Mouse (Mus musculus) embryonic facial prominence, embryonic 13.5 days (tissue): ENCODE measurements at regions not wholly inside any gene's neighbourhood (a gene's known extent, or its start where the extent isn't known, plus 50 kb on each side); places are given as distances from the start of the nearest gene placed in this dataset.
A peak's percentile ranks its signal among the peaks of the same experiment; 100 is the strongest.
"Not testable (repeated sequence)": the region's sequence is repeated elsewhere in the genome, so short reads cannot be mapped to it uniquely, and the experiment has no call there.

Experiments
- ATAC-seq: fragments of 200-750 bp; cut with Nextera tagmentation; 2 replicates; pipeline ENCODE4 v1.8.0; 2017; ENCODE audit warnings: low read depth; ENCODE audit not compliant: insufficient number of reproducible peaks, insufficient read depth, low FRiP score, low TSS enrichment
- H3K27ac ChIP-seq: fragments of 300-500 bp; sonication (generic); 2 replicates; pipeline ENCODE4 v1.5.1; 2015; ENCODE audit warnings: moderate library complexity, mild to moderate bottlenecking, inconsistent platforms
- H3K27me3 ChIP-seq: fragments of 300-500 bp; sonication (generic); 2 replicates; pipeline ENCODE4 v1.6.1; 2015; ENCODE audit warnings: mild to moderate bottlenecking, inconsistent platforms
- H3K36me3 ChIP-seq: fragments of 300-500 bp; sonication (generic); 2 replicates; pipeline ENCODE4 v1.6.1; 2015; ENCODE audit warnings: mild to moderate bottlenecking, inconsistent platforms
- H3K4me1 ChIP-seq: fragments of 300-500 bp; sonication (generic); 2 replicates; pipeline ENCODE4 v1.6.1; 2015; ENCODE audit warnings: inconsistent platforms
- H3K4me2 ChIP-seq: fragments of 300-500 bp; sonication (generic); 2 replicates; pipeline ENCODE4 v1.6.1; 2015; ENCODE audit warnings: moderate library complexity, mild to moderate bottlenecking, inconsistent platforms
- H3K4me3 ChIP-seq: fragments of 300-500 bp; sonication (generic); 2 replicates; pipeline ENCODE4 v1.5.1; 2015; ENCODE audit warnings: mild to moderate bottlenecking, inconsistent platforms
- H3K9ac ChIP-seq: fragments of 300-500 bp; sonication (generic); 2 replicates; pipeline ENCODE4 v1.6.1; 2015; ENCODE audit warnings: mild to moderate bottlenecking, inconsistent platforms
- H3K9me3 ChIP-seq: fragments of 300-500 bp; sonication (generic); 2 replicates; pipeline ENCODE4 v1.6.1; 2016; ENCODE audit warnings: inconsistent platforms
- WGBS: fragments of 180-500 bp; shearing (Covaris S2); methylation state at CpG from one replicate; pipeline ENCODE4 v1.1.7; 2015; ENCODE audit warnings: mixed read lengths; 5-methylcytosine and 5-hydroxymethylcytosine counted together

DNA sequence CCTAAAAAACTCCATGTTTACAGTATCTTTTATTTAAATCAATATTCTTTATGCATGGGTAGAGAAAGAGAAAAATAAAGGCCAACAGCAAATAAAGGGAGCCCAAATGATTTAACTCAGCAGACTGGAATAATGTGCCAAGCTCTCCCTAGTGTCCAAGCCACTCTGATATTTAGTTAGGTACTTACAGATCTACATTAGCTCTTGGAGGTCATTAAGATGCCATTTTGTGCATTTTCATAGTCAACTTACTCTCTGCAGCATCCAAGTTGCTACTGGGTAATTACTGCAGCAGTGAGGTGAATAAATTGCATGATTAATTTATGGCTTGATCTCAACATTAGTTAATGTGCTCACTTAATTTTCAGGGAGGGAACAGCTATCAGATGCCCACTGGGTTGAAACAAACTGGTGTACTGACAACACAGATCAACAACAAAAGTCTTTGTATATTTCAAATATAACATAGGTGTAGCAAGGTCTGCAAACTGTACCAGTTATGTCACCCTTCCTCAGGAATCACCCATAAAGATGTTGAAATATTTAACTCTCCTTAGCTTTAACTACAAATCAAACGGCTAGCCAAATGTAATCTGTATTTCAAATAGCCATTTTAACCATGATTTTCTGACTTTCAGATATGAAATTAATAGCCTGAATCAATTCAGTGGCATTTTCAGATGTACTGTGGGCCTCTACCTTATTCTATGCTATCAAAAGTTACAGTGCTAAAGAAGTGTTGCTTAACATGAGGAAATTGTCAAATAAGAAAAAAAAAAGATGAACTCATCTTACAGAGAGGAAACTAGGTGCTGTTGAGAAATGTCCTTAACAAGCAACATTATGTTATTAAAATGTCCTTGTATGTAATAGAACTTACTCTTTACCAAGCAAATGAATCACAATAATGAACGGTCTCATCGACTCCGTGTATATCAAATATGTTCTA lies 163.8 kb upstream of the Hapln1 start:
- 93% methylated on average over 4 of the region's 4 CpGs for WGBS
- Histone ChIP-seq H3K4me3 (no peak overlapping the region), H3K36me3 (no peaks in the 10 kb centered on the region), H3K27ac (no peak overlapping the region), H3K4me2 (no peak overlapping the region), H3K4me1 (no peaks in the 10 kb centered on the region), H3K9ac (no peak overlapping the region), H3K27me3 (no peaks in the 10 kb centered on the region), H3K9me3 (no peaks in the 10 kb centered on the region)
- ATAC-seq, result no peak

DNA sequence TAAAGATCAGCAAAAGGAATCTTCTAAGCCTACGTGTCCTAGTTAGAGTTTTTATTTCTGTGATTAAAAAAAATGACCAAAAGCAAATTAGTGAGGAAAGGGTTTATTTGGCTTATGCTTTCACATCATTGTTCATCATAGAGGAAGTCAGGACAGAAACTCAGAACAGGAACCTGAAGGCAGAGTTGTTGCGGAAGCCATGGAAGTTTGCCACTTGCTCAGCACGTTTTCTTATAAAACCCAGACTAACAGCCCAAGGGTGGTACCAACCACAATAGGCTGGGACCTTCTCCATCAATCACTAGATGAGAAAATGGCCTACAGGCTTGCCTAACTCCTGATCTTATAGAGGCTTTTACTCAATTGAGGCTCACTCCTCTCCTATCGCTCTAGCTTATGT lies 161.2 kb upstream of the Hapln1 start:
- Histone ChIP-seq H3K4me3 (no peak overlapping the region), H3K9ac (no peak overlapping the region), H3K27ac (no peak overlapping the region), H3K27me3 (no peaks in the 10 kb centered on the region), H3K4me2 (no peak overlapping the region), H3K9me3 (no peaks in the 10 kb centered on the region), H3K36me3 (no peaks in the 10 kb centered on the region), H3K4me1 (no peaks in the 10 kb centered on the region)
- 86% methylated on average over 4 of the region's 4 CpGs for WGBS
- no peak for ATAC-seq

DNA sequence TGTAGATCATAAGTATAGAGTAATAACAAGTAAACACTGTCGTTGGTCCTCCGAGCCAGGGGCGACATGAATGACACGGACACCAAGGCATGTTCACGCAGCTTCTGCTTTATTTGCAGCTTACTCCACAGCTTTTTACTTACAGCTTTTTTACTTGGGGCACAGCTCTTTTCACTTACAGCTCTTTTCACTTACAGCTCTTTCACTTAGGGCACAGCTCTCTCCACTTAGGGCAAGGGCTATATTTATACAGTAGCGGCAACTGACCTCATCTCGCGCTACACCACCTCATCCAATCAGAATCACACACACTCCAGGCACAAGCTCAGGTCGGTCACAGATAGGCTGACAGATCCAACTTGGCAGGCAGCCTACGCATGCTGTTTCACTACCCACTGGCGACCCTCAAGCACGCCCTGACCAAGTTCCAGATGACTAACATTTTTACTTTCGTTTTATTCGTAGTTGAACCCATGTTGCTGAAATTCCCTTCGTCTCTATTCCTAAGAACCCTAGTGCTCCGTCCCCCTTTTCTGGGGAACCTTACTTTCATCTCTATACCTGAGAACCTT lies 155.9 kb upstream of the Hapln1 start:
- not testable (repeated sequence) for ATAC-seq, H3K9ac ChIP-seq, H3K4me1 ChIP-seq, H3K27me3 ChIP-seq, H3K9me3 ChIP-seq, H3K4me3 ChIP-seq, H3K27ac ChIP-seq, H3K36me3 ChIP-seq, H3K4me2 ChIP-seq
- 93% methylated on average over 16 of the region's 16 CpGs for WGBS

DNA sequence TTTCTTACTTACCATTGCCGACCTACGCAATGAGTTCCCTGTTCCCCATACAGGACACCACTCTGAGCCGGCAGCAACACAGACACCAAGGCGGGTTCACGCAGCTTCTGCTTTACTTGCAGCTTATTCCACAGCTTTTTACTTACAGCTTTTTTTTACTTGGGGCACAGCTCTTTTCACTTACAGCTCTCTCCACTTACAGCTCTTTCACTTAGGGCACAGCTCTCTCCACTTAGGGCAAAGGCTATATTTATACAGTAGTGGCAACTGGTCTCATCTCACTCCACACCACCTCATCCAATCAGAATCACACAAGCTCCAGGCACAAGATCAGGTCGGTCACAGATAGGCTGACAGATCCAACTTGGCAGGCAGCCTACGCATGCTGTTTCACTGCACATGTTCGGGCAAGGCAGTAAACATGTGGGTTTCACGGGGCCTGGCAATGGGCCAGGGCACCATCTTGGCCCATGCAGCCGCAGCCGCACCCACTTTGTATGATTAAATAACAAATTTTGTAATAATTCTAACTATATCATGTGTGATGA lies 154.9 kb upstream of the Hapln1 start:
- peak overlapping the region; percentile 29; the same call in 1 of the 2 replicates for H3K27ac ChIP-seq
- no peak overlapping the region for H3K4me3 ChIP-seq
- H3K27me3 ChIP-seq, result no peaks in the 10 kb centered on the region
- H3K9ac ChIP-seq, result no peak overlapping the region
- H3K4me1 ChIP-seq, result no peaks in the 10 kb centered on the region
- H3K9me3 ChIP-seq, result no peaks in the 10 kb centered on the region
- ATAC-seq, result no peak
- H3K36me3 ChIP-seq, result no peaks in the 10 kb centered on the region
- no peak overlapping the region for H3K4me2 ChIP-seq
- 68% methylated on average over 11 of the region's 11 CpGs for WGBS

DNA sequence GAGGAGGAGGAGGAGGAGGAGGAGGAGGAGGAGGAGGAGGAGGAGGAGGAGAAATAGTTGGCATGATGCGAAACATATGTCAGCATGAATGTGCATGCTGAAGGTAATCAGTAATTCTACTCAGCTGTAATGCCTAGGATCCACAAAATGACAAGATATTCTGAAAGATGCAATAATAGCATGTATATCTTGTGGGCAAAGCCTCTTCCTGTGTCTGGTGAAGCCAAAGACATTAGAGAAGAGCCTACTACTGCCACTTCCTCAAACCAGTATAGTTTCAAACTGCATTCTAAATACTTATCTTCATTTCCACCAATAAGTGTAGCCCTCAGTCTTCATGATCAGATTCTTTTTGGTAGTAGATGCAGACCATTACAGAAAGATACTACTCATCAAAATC lies 152.2 kb upstream of the Hapln1 start:
- Histone ChIP-seq H3K27ac (no peak overlapping the region), H3K9me3 (no peaks in the 10 kb centered on the region), H3K36me3 (no peaks in the 10 kb centered on the region), H3K4me3 (no peak overlapping the region), H3K4me2 (no peak overlapping the region), H3K27me3 (no peaks in the 10 kb centered on the region), H3K9ac (no peak overlapping the region), H3K4me1 (no peaks in the 10 kb centered on the region)
- 100% methylated on average over 1 of the region's 1 CpGs for WGBS
- ATAC-seq, result no peak

DNA sequence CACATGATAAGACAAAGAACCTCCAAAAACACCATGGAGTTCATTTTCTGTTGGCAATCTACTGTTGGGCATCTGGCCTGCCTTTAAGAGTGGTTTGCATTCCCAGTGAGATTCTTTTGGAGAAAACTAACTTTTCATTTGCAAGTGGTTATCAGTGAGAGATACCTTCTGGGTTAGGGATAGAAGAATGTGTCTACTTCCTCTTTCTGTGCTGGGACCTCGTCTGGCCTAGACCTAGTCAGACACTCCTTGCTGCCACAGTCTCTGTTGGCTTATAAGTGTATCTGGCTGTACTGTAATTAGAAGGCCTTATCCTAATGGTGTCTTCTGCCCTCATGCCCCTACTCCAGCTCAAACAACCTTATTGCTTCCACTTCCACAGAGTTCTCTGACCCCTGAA lies 150.4 kb upstream of the Hapln1 start:
- no peak for ATAC-seq
- Histone ChIP-seq H3K4me1 (no peaks in the 10 kb centered on the region), H3K27ac (no peak overlapping the region), H3K9me3 (no peaks in the 10 kb centered on the region), H3K36me3 (no peaks in the 10 kb centered on the region), H3K4me3 (no peak overlapping the region), H3K9ac (no peak overlapping the region), H3K27me3 (no peaks in the 10 kb centered on the region), H3K4me2 (no peak overlapping the region)
- 50% methylated on average over 1 of the region's 1 CpGs for WGBS

DNA sequence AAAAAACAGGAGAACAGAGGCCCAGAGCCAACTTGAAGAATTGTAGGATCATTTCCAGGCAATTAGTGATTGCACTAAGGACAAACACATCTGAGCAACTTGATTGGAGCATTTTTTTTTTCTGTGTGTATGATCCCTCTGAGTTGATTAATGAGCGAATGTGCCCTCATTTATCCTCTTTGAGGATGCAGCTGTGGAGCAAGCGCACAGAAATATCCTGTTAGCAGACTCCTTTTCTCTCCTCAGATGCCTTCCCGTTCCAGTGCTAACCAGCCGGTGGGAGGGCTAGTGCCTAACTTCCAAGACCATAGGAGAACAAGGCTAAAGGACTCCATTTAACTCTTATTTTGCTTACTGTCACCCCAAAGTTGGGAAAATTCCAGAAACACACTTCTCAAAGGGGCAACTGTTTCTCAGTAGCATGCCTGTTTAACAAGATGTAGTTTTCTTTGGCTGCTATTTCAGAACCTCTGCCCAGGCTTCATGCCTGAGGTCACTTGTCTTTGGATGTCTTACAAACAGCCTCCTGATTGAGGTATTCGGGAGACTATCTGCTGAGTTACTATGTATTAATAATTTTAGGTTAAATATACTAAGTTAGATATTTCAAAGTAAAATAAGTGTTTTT lies 144.8 kb upstream of the Hapln1 start:
- Histone ChIP-seq H3K27ac (0 out of 2 replicates have a peak overlapping the region, but pooled peaks have one; percentile 28), H3K4me3 (no peak overlapping the region), H3K36me3 (no peaks in the 10 kb centered on the region), H3K4me2 (no peak overlapping the region), H3K9ac (no peak overlapping the region), H3K9me3 (no peaks in the 10 kb centered on the region), H3K4me1 (no peaks in the 10 kb centered on the region), H3K27me3 (no peaks in the 10 kb centered on the region)
- no peak for ATAC-seq
- 60% methylated on average over 5 of the region's 5 CpGs for WGBS

DNA sequence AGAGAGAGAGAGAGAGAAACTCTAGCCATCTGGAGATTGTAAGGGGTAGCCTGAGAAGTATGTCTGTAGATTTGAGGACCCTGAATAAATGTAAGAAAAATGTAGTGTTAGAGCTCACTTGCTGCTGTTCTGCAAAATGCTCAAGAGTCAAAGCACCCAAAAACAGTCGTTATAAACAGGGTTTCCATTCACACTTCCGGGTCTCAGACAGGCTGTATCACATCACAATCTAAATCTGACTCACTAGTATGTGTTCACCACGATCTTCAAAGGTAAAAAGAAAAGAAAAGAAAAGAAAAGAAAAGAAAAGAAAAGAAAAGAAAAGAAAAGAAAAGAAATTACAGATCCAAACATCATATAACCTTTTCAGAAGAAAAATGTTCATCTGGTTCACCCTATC lies 143.7 kb upstream of the Hapln1 start:
- no peaks in the 10 kb centered on the region for H3K27me3 ChIP-seq
- H3K4me2 ChIP-seq, result no peak overlapping the region
- no peaks in the 10 kb centered on the region for H3K4me1 ChIP-seq
- no peak for ATAC-seq
- H3K9me3 ChIP-seq, result no peaks in the 10 kb centered on the region
- H3K27ac ChIP-seq, result no peak overlapping the region
- H3K36me3 ChIP-seq, result no peaks in the 10 kb centered on the region
- no peak overlapping the region for H3K4me3 ChIP-seq
- no peak overlapping the region for H3K9ac ChIP-seq
- 68% methylated on average over 3 of the region's 3 CpGs for whole genome bisulfite sequencing

DNA sequence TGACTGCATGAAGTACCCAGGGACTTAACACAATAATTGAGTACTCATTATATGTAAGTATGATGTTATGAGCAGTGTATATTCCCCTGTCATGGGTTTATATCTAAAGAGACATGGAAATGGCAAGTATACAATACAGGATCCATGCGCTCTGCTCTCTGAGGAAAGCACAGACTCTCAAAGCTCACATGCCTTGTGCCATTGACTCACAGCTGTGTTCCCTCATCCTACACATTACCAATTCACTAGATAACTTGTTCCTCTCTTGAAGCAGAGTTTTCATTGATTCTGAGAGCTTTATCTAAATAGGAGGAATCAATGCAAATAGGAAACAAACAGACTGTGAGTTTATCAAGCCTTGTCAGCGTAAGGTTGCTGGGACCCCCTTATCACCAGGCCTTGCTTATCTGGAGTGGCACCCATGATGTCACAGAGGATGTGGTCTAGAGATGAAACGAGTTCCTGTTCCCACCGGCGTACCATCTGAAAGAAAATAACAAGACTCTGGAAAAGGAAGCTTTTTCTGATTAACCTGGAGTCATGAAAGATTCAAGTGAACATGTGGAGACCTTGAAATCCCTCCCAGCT lies 138.4 kb upstream of the Hapln1 start:
- 60% methylated on average over 5 of the region's 5 CpGs for WGBS
- H3K4me2 ChIP-seq, result no peak overlapping the region
- no peak for ATAC-seq
- H3K36me3 ChIP-seq, result no peaks in the 10 kb centered on the region
- no peak overlapping the region for H3K27ac ChIP-seq
- no peaks in the 10 kb centered on the region for H3K9me3 ChIP-seq
- no peak overlapping the region for H3K9ac ChIP-seq
- H3K27me3 ChIP-seq, result no peaks in the 10 kb centered on the region
- no peak overlapping the region for H3K4me3 ChIP-seq
- no peaks in the 10 kb centered on the region for H3K4me1 ChIP-seq

DNA sequence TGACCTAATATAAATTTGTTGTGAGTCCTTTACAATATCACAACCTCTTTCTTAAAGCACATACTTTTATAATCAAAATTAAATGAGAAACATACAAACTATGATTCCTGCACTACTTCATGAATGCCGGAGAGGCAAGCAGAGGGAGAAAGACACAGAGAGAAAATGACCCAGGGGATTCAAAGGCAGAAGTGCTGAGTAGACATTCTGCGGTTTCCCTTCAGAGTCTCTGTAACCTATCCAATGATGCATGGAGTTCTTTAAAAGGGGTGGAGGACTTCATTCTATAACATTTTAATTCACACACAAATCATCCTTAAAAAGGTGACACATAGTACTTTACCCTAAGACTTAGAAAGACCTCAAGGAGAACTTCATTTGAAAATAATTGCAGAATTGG lies 129.1 kb upstream of the Hapln1 start:
- Histone ChIP-seq H3K4me2 (no peak overlapping the region), H3K36me3 (no peaks in the 10 kb centered on the region), H3K4me3 (no peak overlapping the region), H3K27ac (no peak overlapping the region), H3K4me1 (no peaks in the 10 kb centered on the region), H3K9ac (no peak overlapping the region), H3K27me3 (no peaks in the 10 kb centered on the region), H3K9me3 (no peaks in the 10 kb centered on the region)
- ATAC-seq, result no peak
- WGBS, result 58% methylated on average over 2 of the region's 2 CpGs

DNA sequence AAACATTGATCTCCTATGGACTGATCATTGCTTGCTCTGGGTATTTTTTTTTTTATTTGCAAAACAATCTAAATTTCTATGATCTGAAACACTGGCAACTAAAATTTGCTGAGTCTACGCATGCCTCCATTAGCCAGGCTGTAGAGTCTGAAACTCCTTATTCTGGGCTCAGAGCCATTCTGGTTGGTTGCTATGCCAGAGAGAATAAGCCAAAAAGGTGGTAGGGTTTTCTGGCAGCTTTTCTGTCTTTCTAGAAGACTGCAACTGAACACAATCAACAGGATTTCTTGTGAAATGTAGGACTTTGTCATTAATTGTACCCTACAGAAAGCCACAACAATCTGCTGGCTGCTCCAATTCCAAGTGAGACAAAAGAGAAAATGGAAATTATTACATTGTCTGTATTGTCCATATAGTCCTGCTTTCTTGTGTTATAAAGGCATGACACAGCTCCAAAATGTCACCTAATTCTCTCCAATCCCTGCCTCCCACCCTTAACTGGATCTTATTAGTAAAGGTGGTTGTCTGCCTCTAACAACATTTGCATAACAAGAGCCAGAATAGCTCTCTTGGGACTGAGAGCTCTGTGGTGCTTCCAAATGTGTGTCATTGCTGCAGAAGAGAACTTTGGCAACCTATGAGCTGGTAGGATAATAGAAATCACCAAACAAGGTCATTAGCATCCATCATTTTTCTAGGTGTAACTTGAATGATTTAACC lies 126.7 kb upstream of the Hapln1 start:
- H3K9me3 ChIP-seq, result no peaks in the 10 kb centered on the region
- H3K4me1 ChIP-seq, result no peaks in the 10 kb centered on the region
- H3K36me3 ChIP-seq, result no peaks in the 10 kb centered on the region
- H3K27me3 ChIP-seq, result no peaks in the 10 kb centered on the region
- no peak overlapping the region for H3K4me2 ChIP-seq
- H3K27ac ChIP-seq, result no peak overlapping the region
- no peak overlapping the region for H3K9ac ChIP-seq
- no peak overlapping the region for H3K4me3 ChIP-seq
- WGBS, result 90% methylated on average over 1 of the region's 1 CpGs
- no peak for ATAC-seq
